In genomic region chr9:77904133-77904532, GRCm38 (mm10) we compare ENCODE assay signal across 32 mouse cellular contexts.
"Had no signal": no experiment of that assay in that cellular context is flagged by ENCODE, and none has a peak within 500 bp of the region (broad histone marks: within the 10 kb centered on the region; RNA-seq: fewer than 3 reads in every experiment).

No protein-coding gene starts in this region.

- H3K4me1 ChIP-seq: limb, embryonic 12.5 days; limb, embryonic 13.5 days; limb, embryonic 15.5 days; liver, embryonic 12.5 days; liver, embryonic 15.5 days; lung, embryonic 15.5 days; megakaryocyte, embryonic 14.5 days; midbrain, embryonic 12.5 days had no signal

- H3K36me3 ChIP-seq: limb, embryonic 10.5 days; limb, embryonic 12.5 days; limb, embryonic 13.5 days; limb, embryonic 15.5 days; liver, embryonic 12.5 days; liver, embryonic 13.5 days; liver, embryonic 15.5 days; lung, embryonic 15.5 days; midbrain, embryonic 10.5 days; midbrain, embryonic 12.5 days; midbrain, embryonic 13.5 days; midbrain, embryonic 15.5 days had no signal

- H3K27me3 ChIP-seq: limb, embryonic 12.5 days; limb, embryonic 13.5 days; limb, embryonic 15.5 days; liver, embryonic 13.5 days; liver, embryonic 15.5 days; lung, embryonic 15.5 days; midbrain, embryonic 12.5 days; midbrain, embryonic 13.5 days; midbrain, embryonic 15.5 days had no signal

- H3K4me2 ChIP-seq: limb, embryonic 12.5 days; limb, embryonic 13.5 days; limb, embryonic 15.5 days; liver, embryonic 11.5 days; liver, embryonic 12.5 days; liver, embryonic 13.5 days; liver, embryonic 15.5 days; lung, embryonic 14.5 days; lung, embryonic 15.5 days; midbrain, embryonic 11.5 days; midbrain, embryonic 12.5 days; midbrain, embryonic 13.5 days; midbrain, embryonic 15.5 days had no signal

- ATAC-seq: liver, embryonic 12.5 days; liver, postnatal 0 days; lung, postnatal 0 days; midbrain, embryonic 13.5 days; midbrain, embryonic 15.5 days; midbrain, embryonic 16.5 days had no signal

- H3K27ac ChIP-seq: left cerebral cortex, adult 2 months; limb, embryonic 10.5 days; limb, embryonic 12.5 days; limb, embryonic 13.5 days; limb, embryonic 15.5 days; liver, embryonic 12.5 days; liver, embryonic 13.5 days; liver, embryonic 14.5 days; liver, embryonic 15.5 days; lung, embryonic 15.5 days; macrophage; midbrain, embryonic 10.5 days; midbrain, embryonic 12.5 days; midbrain, embryonic 13.5 days; midbrain, embryonic 15.5 days had no signal

- DNase-seq: left cerebral cortex, postnatal 4 days; liver; liver, embryonic 13.5 days; liver, postnatal 0 days; lung, adult 18-20 months; lung, adult 2 months; lung, embryonic 14.5 days; lung, postnatal 10 days; lung, postnatal 14 days; lung, postnatal 36 days; lung, postnatal 4 days; midbrain, embryonic 14.5 days had no signal

- H3K9ac ChIP-seq: limb, embryonic 12.5 days; limb, embryonic 13.5 days; limb, embryonic 15.5 days; liver, embryonic 12.5 days; liver, embryonic 13.5 days; liver, embryonic 14.5 days; liver, embryonic 15.5 days; liver, postnatal 0 days; lung, embryonic 14.5 days; lung, embryonic 15.5 days; midbrain, embryonic 12.5 days; midbrain, embryonic 13.5 days; midbrain, embryonic 15.5 days had no signal

- H3K9me3 ChIP-seq: limb, embryonic 10.5 days; limb, embryonic 12.5 days; limb, embryonic 13.5 days; limb, embryonic 15.5 days; liver, embryonic 12.5 days; liver, embryonic 13.5 days; liver, embryonic 15.5 days; lung, embryonic 15.5 days; midbrain, embryonic 10.5 days; midbrain, embryonic 12.5 days; midbrain, embryonic 13.5 days; midbrain, embryonic 15.5 days had no signal

- H3K4me3 ChIP-seq: left cerebral cortex, adult 2 months; limb, embryonic 10.5 days; limb, embryonic 12.5 days; limb, embryonic 13.5 days; limb, embryonic 15.5 days; liver, embryonic 12.5 days; liver, embryonic 13.5 days; liver, embryonic 15.5 days; lung, embryonic 15.5 days; megakaryocyte, embryonic 14.5 days; midbrain, embryonic 10.5 days; midbrain, embryonic 12.5 days; midbrain, embryonic 13.5 days; midbrain, embryonic 15.5 days; myocyte had no signal
